Mouse (Mus musculus): ENCODE measurements around the gene Entpd2. TPM values are rescaled to one million over a fixed set of nuclear protein-coding genes. Genes with fewer than 3 reads are reported as not detected.

Entpd2 gene
- polyA plus RNA-seq, 1 experiment from 2014 or later: not detected

GRCm38 (mm10) chr2:25442682-25443081 lies 47.0 kb downstream of the Entpd2 start:
- WGBS: 91% methylated on average over 14 of the region's 14 CpGs
- H3K36me3 ChIP-seq (replicated peaks): peaks cover 96% of the 10 kb centered on the region
- DNase-seq (ENCODE audit: extremely low spot score, low spot score): no peak

More at GRCm38 (mm10) chr2:25442682-25443081, 47.0 kb downstream of the Entpd2 start:
- Histone ChIP-seq H3K27me3 (ENCODE audit: poor library complexity, severe bottlenecking) (no peaks in the 10 kb centered on the region), H3K4me1 (no peaks in the 10 kb centered on the region), H3K4me3 (no peak overlapping the region), H3K27ac (no peak overlapping the region), H3K9me3 (no peaks in the 10 kb centered on the region)

Small RNA genes lying within 50 kb of the gene (microRNA-seq; reads per million reads assigned to microRNA genes)
- gene Mir3087: not detected

Other genes starting within 250 kb of the Entpd2 start
- gene Nrarp, start 215.1 kb upstream of the Entpd2 start, polyA plus RNA-seq (2016; fragmentation: Nextera tagmentation; extraction: Ambion mirVana): 37.4 and 40.7 TPM in 2 replicates
- gene Tor4a, start 199.0 kb upstream of the Entpd2 start, polyA plus RNA-seq (2016; fragmentation: Nextera tagmentation; extraction: Ambion mirVana): 1.3 and 1.5 TPM in 2 replicates
- gene Nelfb, start 184.4 kb upstream of the Entpd2 start, polyA plus RNA-seq (2016; fragmentation: Nextera tagmentation; extraction: Ambion mirVana): 128 and 130 TPM in 2 replicates
- not detected in 2 replicates for gene Stpg3, start 181.2 kb upstream of the Entpd2 start, polyA plus RNA-seq (2016; fragmentation: Nextera tagmentation; extraction: Ambion mirVana)
- gene Fam166a, start 177.1 kb upstream of the Entpd2 start, polyA plus RNA-seq (2016; fragmentation: Nextera tagmentation; extraction: Ambion mirVana): 0.67 and 0.80 TPM in 2 replicates
- gene Tubb4b, start 171.2 kb upstream of the Entpd2 start, polyA plus RNA-seq (2016; fragmentation: Nextera tagmentation; extraction: Ambion mirVana): 736 and 780 TPM in 2 replicates
- gene Slc34a3, start 161.5 kb upstream of the Entpd2 start, polyA plus RNA-seq (2016; fragmentation: Nextera tagmentation; extraction: Ambion mirVana): not detected in 2 replicates
- gene Rnf224, start 159.1 kb upstream of the Entpd2 start, polyA plus RNA-seq (2016; fragmentation: Nextera tagmentation; extraction: Ambion mirVana): not detected in 2 replicates
- 23.3 and 26.5 TPM in 2 replicates for gene Rnf208, start 153.6 kb upstream of the Entpd2 start, polyA plus RNA-seq (2016; fragmentation: Nextera tagmentation; extraction: Ambion mirVana)
- 0.18 and 0.22 TPM in 2 replicates for gene Cysrt1, start 153.4 kb upstream of the Entpd2 start, polyA plus RNA-seq (2016; fragmentation: Nextera tagmentation; extraction: Ambion mirVana)
- gene AL732309.1, start 149.0 kb upstream of the Entpd2 start, polyA plus RNA-seq (2016; fragmentation: Nextera tagmentation; extraction: Ambion mirVana): 6.9 and 7.0 TPM in 2 replicates
- gene Tmem203, start 140.4 kb upstream of the Entpd2 start, polyA plus RNA-seq (2016; fragmentation: Nextera tagmentation; extraction: Ambion mirVana): 15.9 and 17.9 TPM in 2 replicates
- gene Tprn, start 133.3 kb upstream of the Entpd2 start, polyA plus RNA-seq (2016; fragmentation: Nextera tagmentation; extraction: Ambion mirVana): 6.5 and 8.3 TPM in 2 replicates
- 231 and 247 TPM in 2 replicates for gene Ssna1, start 123.4 kb upstream of the Entpd2 start, polyA plus RNA-seq (2016; fragmentation: Nextera tagmentation; extraction: Ambion mirVana)
- gene Anapc2, start 123.4 kb upstream of the Entpd2 start, polyA plus RNA-seq (2016; fragmentation: Nextera tagmentation; extraction: Ambion mirVana): 136 and 142 TPM in 2 replicates
- not detected in 2 replicates for gene Tmem210, start 107.7 kb upstream of the Entpd2 start, polyA plus RNA-seq (2016; fragmentation: Nextera tagmentation; extraction: Ambion mirVana)
- not detected in 2 replicates for gene Lrrc26, start 106.0 kb upstream of the Entpd2 start, polyA plus RNA-seq (2016; fragmentation: Nextera tagmentation; extraction: Ambion mirVana)
- gene Grin1, start 76.7 kb upstream of the Entpd2 start, polyA plus RNA-seq (2016; fragmentation: Nextera tagmentation; extraction: Ambion mirVana): 0.87 and 1.3 TPM in 2 replicates
- 53.5 and 58.9 TPM in 2 replicates for gene Man1b1, start 63.5 kb upstream of the Entpd2 start, polyA plus RNA-seq (2016; fragmentation: Nextera tagmentation; extraction: Ambion mirVana)
- gene Dpp7, start 39.5 kb upstream of the Entpd2 start, polyA plus RNA-seq (2016; fragmentation: Nextera tagmentation; extraction: Ambion mirVana): 17.6 and 21.8 TPM in 2 replicates
- 7.3 and 7.9 TPM in 2 replicates for gene Uap1l1, start 30.2 kb upstream of the Entpd2 start, polyA plus RNA-seq (2016; fragmentation: Nextera tagmentation; extraction: Ambion mirVana)
- gene Sapcd2, start 23.6 kb upstream of the Entpd2 start, polyA plus RNA-seq (2016; fragmentation: Nextera tagmentation; extraction: Ambion mirVana): 93.7 and 96.1 TPM in 2 replicates
- 53.4 and 62.2 TPM in 2 replicates for gene Npdc1, start 3.5 kb downstream of the Entpd2 start, polyA plus RNA-seq (2016; fragmentation: Nextera tagmentation; extraction: Ambion mirVana)
- gene Fut7, start 27.4 kb downstream of the Entpd2 start, polyA plus RNA-seq (2016; fragmentation: Nextera tagmentation; extraction: Ambion mirVana): not detected in 2 replicates
- 8.8 and 9.0 TPM in 2 replicates for gene Abca2, start 32.8 kb downstream of the Entpd2 start, polyA plus RNA-seq (2016; fragmentation: Nextera tagmentation; extraction: Ambion mirVana)
- 0.57 TPM in 2 replicates for gene Clic3, start 61.0 kb downstream of the Entpd2 start, polyA plus RNA-seq (2016; fragmentation: Nextera tagmentation; extraction: Ambion mirVana)
- gene Paxx, start 65.2 kb downstream of the Entpd2 start, polyA plus RNA-seq (2016; fragmentation: Nextera tagmentation; extraction: Ambion mirVana): 12.4 and 15.5 TPM in 2 replicates
- 0.31 TPM in 1 of 2 replicates, not detected in the other for gene Ptgds, start 74.2 kb downstream of the Entpd2 start, polyA plus RNA-seq (2016; fragmentation: Nextera tagmentation; extraction: Ambion mirVana)
- not detected in 2 replicates for gene Lcn12, start 98.0 kb downstream of the Entpd2 start, polyA plus RNA-seq (2016; fragmentation: Nextera tagmentation; extraction: Ambion mirVana)
- 90.7 and 93.9 TPM in 2 replicates for gene Fbxw5, start 104.9 kb downstream of the Entpd2 start, polyA plus RNA-seq (2016; fragmentation: Nextera tagmentation; extraction: Ambion mirVana)
- gene C8g, start 105.8 kb downstream of the Entpd2 start, polyA plus RNA-seq (2016; fragmentation: Nextera tagmentation; extraction: Ambion mirVana): 6.3 and 7.2 TPM in 2 replicates
- gene Traf2, start 151.1 kb downstream of the Entpd2 start, polyA plus RNA-seq (2016; fragmentation: Nextera tagmentation; extraction: Ambion mirVana): 40.2 and 42.6 TPM in 2 replicates
- 337 and 341 TPM in 2 replicates for gene Edf1, start 162.0 kb downstream of the Entpd2 start, polyA plus RNA-seq (2016; fragmentation: Nextera tagmentation; extraction: Ambion mirVana)
- 5.0 and 7.0 TPM in 2 replicates for gene Mamdc4, start 179.0 kb downstream of the Entpd2 start, polyA plus RNA-seq (2016; fragmentation: Nextera tagmentation; extraction: Ambion mirVana)
- 162 and 165 TPM in 2 replicates for gene Phpt1, start 179.3 kb downstream of the Entpd2 start, polyA plus RNA-seq (2016; fragmentation: Nextera tagmentation; extraction: Ambion mirVana)
- gene Ajm1, start 185.9 kb downstream of the Entpd2 start, polyA plus RNA-seq (2016; fragmentation: Nextera tagmentation; extraction: Ambion mirVana): 0.02 TPM in 1 of 2 replicates, not detected in the other
- gene Rabl6, start 212.6 kb downstream of the Entpd2 start, polyA plus RNA-seq (2016; fragmentation: Nextera tagmentation; extraction: Ambion mirVana): 78.3 and 80.8 TPM in 2 replicates
- gene Ccdc183, start 221.8 kb downstream of the Entpd2 start, polyA plus RNA-seq (2016; fragmentation: Nextera tagmentation; extraction: Ambion mirVana): 0.09 TPM in 2 replicates
- 16.4 and 17.9 TPM in 2 replicates for gene Tmem141, start 226.1 kb downstream of the Entpd2 start, polyA plus RNA-seq (2016; fragmentation: Nextera tagmentation; extraction: Ambion mirVana)
- 0.30 and 0.37 TPM in 2 replicates for gene Fcna, start 232.2 kb downstream of the Entpd2 start, polyA plus RNA-seq (2016; fragmentation: Nextera tagmentation; extraction: Ambion mirVana)